Mouse (Mus musculus): ENCODE measurements around the gene Otor. TPM values are rescaled to one million over a fixed set of nuclear protein-coding genes. Genes with fewer than 3 reads are reported as not detected.
A peak's percentile ranks its signal among the peaks of the same experiment; 100 is the strongest.

Otor gene
- polyA plus RNA-seq, 1 experiment from 2014 or later = 1.0 TPM

GRCm38 (mm10) chr2:143055251-143055650, 23.0 kb upstream of the Otor start:
- H3K9me3 ChIP-seq (ENCODE audit: low read depth, low read length) = no peaks in the 10 kb centered on the region
- ATAC-seq (ENCODE audit: insufficient read depth) (no peak), DNase-seq (no peak)
- no peak overlapping the region for H3K4me2 ChIP-seq
- no peak overlapping the region for H3K4me3 ChIP-seq (ENCODE audit: low read depth, low read length)
- no peak for TF ChIP-seq CTCF (IDR thresholded peaks at IDR 0.05; ENCODE audit: low read depth)
- no peaks in the 10 kb centered on the region for H3K36me3 ChIP-seq (ENCODE audit: insufficient read depth)
- H3K27ac ChIP-seq (ENCODE audit: low read depth) = no peak overlapping the region
- H3K4me1 ChIP-seq (ENCODE audit: insufficient read depth) = no peaks in the 10 kb centered on the region
- no peak overlapping the region for H3K9ac ChIP-seq
- no peaks in the 10 kb centered on the region for H3K27me3 ChIP-seq (ENCODE audit: insufficient read depth, low read length)

- no peak overlapping the region for H3K9ac ChIP-seq
- no peak for TF ChIP-seq CTCF (IDR thresholded peaks at IDR 0.05; ENCODE audit: low read depth)
- no peaks in the 10 kb centered on the region for H3K36me3 ChIP-seq (ENCODE audit: insufficient read depth)
- H3K4me1 ChIP-seq (ENCODE audit: insufficient read depth) = no peaks in the 10 kb centered on the region
- no peak overlapping the region for H3K27ac ChIP-seq (ENCODE audit: low read depth)
- ATAC-seq (ENCODE audit: insufficient read depth) (no peak), DNase-seq (no peak)
- H3K9me3 ChIP-seq (ENCODE audit: low read depth, low read length) = no peaks in the 10 kb centered on the region
- no peak overlapping the region for H3K4me2 ChIP-seq
- 60% methylated on average over 5 of the region's 5 CpGs for WGBS
- no peaks in the 10 kb centered on the region for H3K27me3 ChIP-seq (ENCODE audit: insufficient read depth, low read length)
- no peak overlapping the region for H3K4me3 ChIP-seq (ENCODE audit: low read depth, low read length)
These were observed 21.5 kb upstream of the Otor start for GRCm38 (mm10) chr2:143056736-143057135.

DNA sequence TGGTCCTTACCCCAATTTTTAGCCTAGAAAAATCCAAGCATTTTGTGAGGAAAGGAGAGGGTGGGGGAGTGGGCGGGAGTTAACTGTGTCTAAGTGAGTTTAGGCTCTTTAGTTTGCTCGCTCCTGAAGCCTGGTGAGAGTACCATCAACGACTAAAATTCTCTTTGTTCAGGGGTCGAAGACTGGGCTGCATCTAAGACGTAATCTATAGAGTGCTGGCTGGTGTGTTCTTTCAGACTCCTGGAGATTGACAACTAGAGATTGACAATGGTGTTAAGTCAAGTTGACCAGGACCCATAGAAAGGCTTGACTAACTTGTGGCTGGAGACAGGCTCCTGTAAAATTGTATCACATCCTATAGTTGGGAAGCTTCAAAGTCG, 15.9 kb upstream of the Otor start:
- peak; percentile 61 for ATAC-seq (ENCODE audit: insufficient read depth)
- TF ChIP-seq CTCF (IDR thresholded peaks at IDR 0.05; ENCODE audit: low read depth) = no peak
- H3K36me3 ChIP-seq (ENCODE audit: insufficient read depth) = peaks cover 22% of the 10 kb centered on the region
- peak overlapping the region; percentile 62 for H3K4me3 ChIP-seq (ENCODE audit: low read depth, low read length)
- H3K27me3 ChIP-seq (ENCODE audit: insufficient read depth, low read length) = no peaks in the 10 kb centered on the region
- H3K4me2 ChIP-seq = peak overlapping the region; percentile 64
- no peak overlapping the region for H3K27ac ChIP-seq (ENCODE audit: low read depth)
- H3K9ac ChIP-seq = 0 out of 2 replicates have a peak overlapping the region, but pooled peaks have one; percentile 29
- H3K4me1 ChIP-seq (ENCODE audit: insufficient read depth) = no peaks in the 10 kb centered on the region; the same call in 1 of the 2 replicates
- H3K9me3 ChIP-seq (ENCODE audit: low read depth, low read length) = no peaks in the 10 kb centered on the region
- DNase-seq = no peak
- WGBS = 45% methylated on average over 6 of the region's 6 CpGs

- Histone ChIP-seq H3K9ac (peak within 1 kb of the TSS; percentile 79), H3K27ac (ENCODE audit: low read depth) (no peak within 1 kb of the TSS), H3K4me2 (peak within 1 kb of the TSS; percentile 64), H3K36me3 (ENCODE audit: insufficient read depth) (peaks cover 29% of the 10 kb centered on the region), H3K27me3 (ENCODE audit: insufficient read depth, low read length) (no peaks in the 10 kb centered on the region), H3K4me3 (ENCODE audit: low read depth, low read length) (peak within 1 kb of the TSS; percentile 62), H3K9me3 (ENCODE audit: low read depth, low read length) (no peaks in the 10 kb centered on the region), H3K4me1 (ENCODE audit: insufficient read depth) (no peaks in the 10 kb centered on the region; the same call in 1 of the 2 replicates)
- DNase-seq (peak; percentile 98), ATAC-seq (ENCODE audit: insufficient read depth) (peak; percentile 93)
- peak; percentile 34 for TF ChIP-seq CTCF (IDR thresholded peaks at IDR 0.05; ENCODE audit: low read depth)
- WGBS = 1% methylated on average over 55 of the region's 55 CpGs
These were observed 15.2 kb upstream of the Otor start, which contains the start of gene Snrpb2 for GRCm38 (mm10) chr2:143062812-143063792. TSS of gene Snrpb2 (plus strand) at chr2:143063039.

DNA sequence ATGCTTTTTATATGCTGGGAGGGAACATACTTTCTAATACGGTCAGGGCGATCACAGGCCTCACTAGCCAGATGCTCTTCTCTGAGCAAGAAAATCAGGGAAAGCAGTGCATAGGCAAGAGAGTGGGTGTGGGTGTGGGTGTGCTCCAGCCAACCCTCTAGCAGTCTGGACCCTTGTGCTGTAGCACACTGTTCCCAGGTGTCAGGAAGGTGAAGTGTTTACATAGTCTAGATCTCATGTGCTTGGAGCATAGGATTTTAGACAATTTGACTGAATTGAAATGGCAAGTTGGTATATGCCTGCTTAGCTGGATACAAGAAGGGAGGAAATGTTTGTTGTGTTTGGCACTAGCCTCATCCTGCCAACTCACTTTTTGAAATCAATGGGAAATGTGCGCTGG, 12.4 kb upstream of the Otor start:
- DNase-seq = no peak
- no peak for TF ChIP-seq CTCF (IDR thresholded peaks at IDR 0.05; ENCODE audit: low read depth)
- no peaks in the 10 kb centered on the region; the same call in 1 of the 2 replicates for H3K4me1 ChIP-seq (ENCODE audit: insufficient read depth)
- no peak overlapping the region for H3K4me3 ChIP-seq (ENCODE audit: low read depth, low read length)
- no peak overlapping the region for H3K27ac ChIP-seq (ENCODE audit: low read depth)
- no peak for ATAC-seq (ENCODE audit: insufficient read depth)
- no peak overlapping the region for H3K9ac ChIP-seq
- 84% methylated on average over 3 of the region's 3 CpGs for WGBS
- H3K36me3 ChIP-seq (ENCODE audit: insufficient read depth) = peaks cover 54% of the 10 kb centered on the region
- H3K27me3 ChIP-seq (ENCODE audit: insufficient read depth, low read length) = no peaks in the 10 kb centered on the region
- H3K4me2 ChIP-seq = no peak overlapping the region
- no peaks in the 10 kb centered on the region for H3K9me3 ChIP-seq (ENCODE audit: low read depth, low read length)

DNA sequence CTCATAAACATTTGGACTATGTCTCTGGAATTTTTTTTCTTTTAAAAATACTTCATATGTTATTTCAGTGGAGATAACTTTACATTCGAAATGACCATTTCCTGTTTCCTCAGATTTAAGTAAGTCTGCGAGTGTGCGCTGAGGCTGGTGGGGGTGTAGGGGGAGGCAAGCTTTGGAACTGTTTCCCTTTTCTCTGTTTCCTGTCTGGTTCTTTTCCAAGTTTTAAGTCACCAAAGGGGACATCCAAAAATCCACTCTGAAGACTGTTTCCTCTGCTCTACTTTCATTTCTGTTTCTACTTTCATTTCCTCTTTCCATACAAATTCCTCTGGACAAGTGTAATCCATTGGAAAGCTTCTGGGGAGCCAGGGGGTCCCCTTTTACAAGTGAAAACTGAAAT, 3.4 kb downstream of the Otor start:
- peak; percentile 56 for DNase-seq
- Histone ChIP-seq H3K4me2 (peak overlapping the region; percentile 2; the same call in 1 of the 2 replicates), H3K27me3 (ENCODE audit: insufficient read depth, low read length) (no peaks in the 10 kb centered on the region), H3K27ac (ENCODE audit: low read depth) (no peak overlapping the region), H3K9ac (no peak overlapping the region), H3K4me1 (ENCODE audit: insufficient read depth) (no peaks in the 10 kb centered on the region), H3K9me3 (ENCODE audit: low read depth, low read length) (no peaks in the 10 kb centered on the region), H3K36me3 (ENCODE audit: insufficient read depth) (no peaks in the 10 kb centered on the region), H3K4me3 (ENCODE audit: low read depth, low read length) (no peak overlapping the region)
- 23% methylated on average over 3 of the region's 3 CpGs for WGBS
- no peak for ATAC-seq (ENCODE audit: insufficient read depth)
- TF ChIP-seq CTCF (IDR thresholded peaks at IDR 0.05; ENCODE audit: low read depth) = no peak

GRCm38 (mm10) chr2:143084852-143085397, 6.7 kb downstream of the Otor start:
- WGBS = 41% methylated on average over 2 of the region's 2 CpGs
- Histone ChIP-seq H3K4me2 (no peak overlapping the region), H3K9me3 (ENCODE audit: low read depth, low read length) (no peaks in the 10 kb centered on the region), H3K27me3 (ENCODE audit: insufficient read depth, low read length) (no peaks in the 10 kb centered on the region), H3K4me3 (ENCODE audit: low read depth, low read length) (no peak overlapping the region), H3K4me1 (ENCODE audit: insufficient read depth) (no peaks in the 10 kb centered on the region), H3K36me3 (ENCODE audit: insufficient read depth) (no peaks in the 10 kb centered on the region), H3K27ac (ENCODE audit: low read depth) (no peak overlapping the region), H3K9ac (no peak overlapping the region)
- TF ChIP-seq CTCF (IDR thresholded peaks at IDR 0.05; ENCODE audit: low read depth) = no peak
- DNase-seq (no peak), ATAC-seq (ENCODE audit: insufficient read depth) (no peak)
